Mouse (Mus musculus): ENCODE results near the gene Zbtb20. TPM values are rescaled to one million over a fixed set of nuclear protein-coding genes. Genes with fewer than 3 reads are reported as not detected.

Zbtb20 gene
- polyA plus RNA-seq, 2 experiments = 0.40 to 2.2 TPM

DNA sequence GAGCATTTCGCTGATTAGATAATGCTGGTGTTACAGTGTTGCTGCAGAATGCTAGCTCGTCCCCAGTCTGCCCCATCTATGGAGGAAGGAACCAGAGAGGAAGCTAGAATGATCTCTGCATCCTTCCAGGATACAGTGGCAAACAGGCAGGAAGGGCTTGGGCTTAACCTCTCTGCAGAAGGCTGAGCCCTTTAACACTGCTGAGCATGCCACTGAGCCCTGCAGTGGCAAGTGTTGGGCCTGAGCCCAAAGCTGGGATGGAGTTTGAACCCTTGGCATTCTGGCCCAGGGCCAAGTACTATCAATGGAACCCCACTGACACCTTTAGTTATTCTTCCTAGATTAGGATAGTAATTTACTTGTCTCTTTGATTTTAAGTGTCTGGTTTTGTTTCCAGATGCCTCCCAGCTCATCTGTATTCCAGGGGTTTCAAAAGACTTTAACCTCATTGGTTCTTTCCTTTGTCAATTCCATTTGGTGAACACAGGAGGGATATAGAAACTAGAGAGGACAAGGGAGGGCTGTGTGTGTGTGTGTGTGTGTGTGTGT lies 532.0 kb downstream of the Zbtb20 start:
- Histone ChIP-seq H3K4me3 (ENCODE audit: insufficient read depth in 1 of 2, low read depth in 2 of 2, low read length in 2 of 2) (no peak overlapping the region), H3K9me3 (ENCODE audit: control insufficient read depth, low read length) (no peaks in the 10 kb centered on the region), H3K27ac (no peak overlapping the region), H3K9ac (replicated peaks) (no peak overlapping the region), H3K36me3 (replicated peaks; ENCODE audit: control insufficient read depth, insufficient read depth, low read depth) (no peaks in the 10 kb centered on the region), H3K4me2 (ENCODE audit: low read depth) (no peak overlapping the region), H3K27me3 (ENCODE audit: control insufficient read depth, insufficient read depth, low read length) (no peaks in the 10 kb centered on the region), H3K4me1 (replicated peaks; ENCODE audit: control insufficient read depth in 2 of 2, insufficient read depth in 2 of 2, low read length in 1 of 2) (no peaks in the 10 kb centered on the region)
- DNase-seq (ENCODE audit: low read depth in 3 of 3, low spot score in 3 of 3) = no peak
- 24% methylated on average over 2 of the region's 2 CpGs for WGBS (ENCODE audit: insufficient replicate concordance)
- TF ChIP-seq CTCF (IDR thresholded peaks at IDR 0.05; ENCODE audit: low read depth) (no peak), EP300 (IDR thresholded peaks at IDR 0.05; ENCODE audit: low read depth) (no peak)
- no peak for ATAC-seq (ENCODE audit: insufficient read depth)

DNA sequence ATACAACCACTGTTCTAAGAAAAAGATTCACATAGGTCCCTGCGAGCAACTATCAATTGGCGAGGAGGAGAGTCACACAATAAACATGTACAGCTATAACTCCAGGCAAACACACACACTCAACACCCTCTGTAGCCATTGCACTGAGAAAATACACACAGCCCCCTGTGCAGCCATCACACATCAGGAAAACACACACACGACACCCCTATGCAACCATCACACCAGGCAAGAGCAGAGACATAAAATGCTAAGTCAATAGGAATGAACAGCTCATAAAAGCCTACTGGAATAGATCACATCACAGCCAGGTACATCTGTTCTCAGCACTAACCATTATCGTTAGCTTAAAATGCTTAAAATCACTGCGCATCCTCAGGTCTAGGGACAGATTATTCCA lies 532.9 kb downstream of the Zbtb20 start:
- TF ChIP-seq CTCF (IDR thresholded peaks at IDR 0.05; ENCODE audit: low read depth) = no peak
- TF ChIP-seq EP300 (IDR thresholded peaks at IDR 0.05; ENCODE audit: low read depth) = no peak
- Histone ChIP-seq H3K27me3 (ENCODE audit: control insufficient read depth, insufficient read depth, low read length) (no peaks in the 10 kb centered on the region), H3K36me3 (replicated peaks; ENCODE audit: control insufficient read depth, insufficient read depth, low read depth) (no peaks in the 10 kb centered on the region), H3K4me2 (ENCODE audit: low read depth) (no peak overlapping the region), H3K27ac (no peak overlapping the region), H3K4me3 (ENCODE audit: insufficient read depth in 1 of 2, low read depth in 2 of 2, low read length in 2 of 2) (no peak overlapping the region), H3K4me1 (replicated peaks; ENCODE audit: control insufficient read depth in 2 of 2, insufficient read depth in 2 of 2, low read length in 1 of 2) (no peaks in the 10 kb centered on the region), H3K9me3 (ENCODE audit: control insufficient read depth, low read length) (no peaks in the 10 kb centered on the region), H3K9ac (replicated peaks) (no peak overlapping the region)
- WGBS (ENCODE audit: insufficient replicate concordance) = 66% methylated on average over 5 of the region's 5 CpGs
- ATAC-seq (ENCODE audit: insufficient read depth) (no peak), DNase-seq (ENCODE audit: low read depth in 3 of 3, low spot score in 3 of 3) (no peak)

DNA sequence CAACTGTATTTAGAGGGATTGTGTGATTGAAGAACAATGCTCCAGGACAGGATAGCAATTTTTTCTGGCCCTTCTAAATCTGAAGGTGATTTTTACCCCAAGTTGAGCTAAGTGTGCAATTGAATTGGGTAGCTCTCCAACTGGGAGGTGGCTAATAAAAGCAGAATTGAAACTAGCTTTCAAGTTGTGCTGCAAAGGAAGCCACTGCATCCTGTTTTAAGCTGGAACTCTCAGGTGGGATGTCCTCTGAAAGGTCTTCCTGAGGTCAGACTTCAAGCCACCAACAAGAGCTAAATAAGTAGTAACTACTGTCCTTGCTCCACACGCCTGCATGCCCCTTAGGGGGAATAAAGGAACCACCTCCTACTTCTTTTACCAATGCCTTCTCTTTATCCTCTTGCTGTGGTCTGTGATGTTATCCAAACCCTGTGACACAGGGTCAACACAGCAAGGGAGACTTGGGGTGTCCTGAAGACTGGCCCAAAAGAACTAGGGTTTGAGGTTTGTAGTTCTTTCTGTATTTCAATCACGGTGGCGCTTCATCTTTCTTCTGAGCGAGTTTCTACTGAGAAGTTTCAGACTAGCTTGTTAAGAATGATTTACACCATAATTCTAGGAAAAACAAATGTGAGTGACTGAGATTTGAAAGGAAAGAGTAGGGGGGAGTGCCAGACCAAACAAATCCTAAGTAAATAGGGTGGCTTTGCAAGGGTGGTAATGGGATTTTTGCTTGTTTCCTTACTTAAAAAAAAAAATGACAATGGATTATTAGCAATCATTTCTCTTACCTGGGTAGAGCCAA lies 533.6 kb downstream of the Zbtb20 start:
- no peak for TF ChIP-seq EP300 (IDR thresholded peaks at IDR 0.05; ENCODE audit: low read depth)
- no peak for TF ChIP-seq CTCF (IDR thresholded peaks at IDR 0.05; ENCODE audit: low read depth)
- ATAC-seq (ENCODE audit: insufficient read depth) = no peak
- no peaks in the 10 kb centered on the region for H3K36me3 ChIP-seq (replicated peaks; ENCODE audit: control insufficient read depth, insufficient read depth, low read depth)

DNA sequence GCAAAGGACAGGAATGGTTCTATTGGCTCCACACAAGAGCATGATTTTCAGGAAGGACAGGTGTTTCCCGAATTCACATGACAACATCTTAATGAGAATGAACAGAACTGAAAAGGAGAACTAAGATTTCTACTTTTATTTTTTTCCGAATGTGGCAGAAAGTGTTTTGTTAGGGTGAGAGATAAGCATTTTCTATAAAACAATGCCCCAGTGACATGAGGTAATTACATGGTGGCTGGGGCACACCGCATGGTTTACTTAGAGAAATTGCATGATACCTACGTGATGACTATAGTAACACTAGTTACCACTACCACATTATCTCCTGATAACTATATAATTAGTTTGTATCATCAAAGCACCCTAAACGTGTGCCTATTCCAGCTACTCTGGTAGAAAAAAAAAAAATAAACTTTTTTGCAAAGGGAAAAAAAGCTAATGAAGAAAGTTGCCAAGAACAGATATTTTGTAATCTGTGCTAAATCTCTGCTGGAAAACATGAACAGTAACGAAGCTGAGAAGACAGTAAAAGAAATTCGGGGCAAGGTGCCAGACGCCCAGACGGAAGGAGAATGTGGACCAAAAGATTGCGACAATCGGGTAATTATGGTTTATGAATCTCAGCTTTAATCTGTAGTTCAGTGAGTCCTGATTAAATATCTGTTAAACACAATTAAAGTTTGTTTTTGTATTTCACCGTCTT lies 534.4 kb downstream of the Zbtb20 start:
- no peak overlapping the region for H3K4me3 ChIP-seq (ENCODE audit: insufficient read depth in 1 of 2, low read depth in 2 of 2, low read length in 2 of 2)
- TF ChIP-seq EP300 (IDR thresholded peaks at IDR 0.05; ENCODE audit: low read depth) = no peak
- TF ChIP-seq CTCF (IDR thresholded peaks at IDR 0.05; ENCODE audit: low read depth) = no peak
- H3K27me3 ChIP-seq (ENCODE audit: control insufficient read depth, insufficient read depth, low read length) = no peaks in the 10 kb centered on the region
- no peak overlapping the region for H3K4me2 ChIP-seq (ENCODE audit: low read depth)
- ATAC-seq (ENCODE audit: insufficient read depth) (no peak), DNase-seq (ENCODE audit: low read depth in 3 of 3, low spot score in 3 of 3) (no peak)
- H3K9me3 ChIP-seq (ENCODE audit: control insufficient read depth, low read length) = no peaks in the 10 kb centered on the region
- no peaks in the 10 kb centered on the region for H3K4me1 ChIP-seq (replicated peaks; ENCODE audit: control insufficient read depth in 2 of 2, insufficient read depth in 2 of 2, low read length in 1 of 2)
- WGBS (ENCODE audit: insufficient replicate concordance) = 69% methylated on average over 12 of the region's 12 CpGs
- no peak overlapping the region for H3K27ac ChIP-seq
- no peak overlapping the region for H3K9ac ChIP-seq (replicated peaks)
- H3K36me3 ChIP-seq (replicated peaks; ENCODE audit: control insufficient read depth, insufficient read depth, low read depth) = no peaks in the 10 kb centered on the region

More for the DNA sequence above, 533.6 kb downstream of the Zbtb20 start:
- Histone ChIP-seq H3K27me3 (ENCODE audit: control insufficient read depth, insufficient read depth, low read length) (no peaks in the 10 kb centered on the region), H3K4me2 (ENCODE audit: low read depth) (no peak overlapping the region), H3K9ac (replicated peaks) (no peak overlapping the region), H3K27ac (no peak overlapping the region), H3K9me3 (ENCODE audit: control insufficient read depth, low read length) (no peaks in the 10 kb centered on the region), H3K4me1 (replicated peaks; ENCODE audit: control insufficient read depth in 2 of 2, insufficient read depth in 2 of 2, low read length in 1 of 2) (no peaks in the 10 kb centered on the region), H3K4me3 (ENCODE audit: insufficient read depth in 1 of 2, low read depth in 2 of 2, low read length in 2 of 2) (no peak overlapping the region)
- DNase-seq (ENCODE audit: low read depth in 3 of 3, low spot score in 3 of 3) = no peak
- 52% methylated on average over 4 of the region's 4 CpGs for WGBS (ENCODE audit: insufficient replicate concordance)

DNA sequence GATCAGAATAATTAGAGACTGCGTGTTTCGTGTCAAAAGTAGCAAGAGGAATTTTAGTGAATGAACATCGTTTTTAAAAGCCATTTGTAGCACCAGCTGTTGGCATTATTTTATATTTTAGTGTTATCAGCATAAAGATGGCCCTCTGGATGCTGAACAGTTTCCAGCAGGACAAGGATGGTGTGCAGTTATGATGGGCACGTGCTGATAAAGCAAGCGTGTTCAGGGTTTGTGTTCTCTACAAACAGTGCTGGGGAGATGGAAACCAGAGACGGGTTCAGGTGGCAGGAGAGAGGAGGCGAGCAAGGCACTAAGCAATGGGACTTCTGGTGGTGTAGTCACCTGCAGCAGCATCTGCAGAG lies 534.9 kb downstream of the Zbtb20 start:
- DNase-seq (ENCODE audit: low read depth in 3 of 3, low spot score in 3 of 3) = no peak
- H3K4me2 ChIP-seq (ENCODE audit: low read depth) = no peak overlapping the region
- H3K9ac ChIP-seq (replicated peaks) = no peak overlapping the region
- no peaks in the 10 kb centered on the region for H3K9me3 ChIP-seq (ENCODE audit: control insufficient read depth, low read length)
- H3K4me3 ChIP-seq (ENCODE audit: insufficient read depth in 1 of 2, low read depth in 2 of 2, low read length in 2 of 2) = no peak overlapping the region
- ATAC-seq (ENCODE audit: insufficient read depth) = no peak
- no peaks in the 10 kb centered on the region for H3K4me1 ChIP-seq (replicated peaks; ENCODE audit: control insufficient read depth in 2 of 2, insufficient read depth in 2 of 2, low read length in 1 of 2)
- WGBS (ENCODE audit: insufficient replicate concordance) = 68% methylated on average over 7 of the region's 7 CpGs
- H3K27me3 ChIP-seq (ENCODE audit: control insufficient read depth, insufficient read depth, low read length) = no peaks in the 10 kb centered on the region
- TF ChIP-seq EP300 (IDR thresholded peaks at IDR 0.05; ENCODE audit: low read depth) = no peak
- no peak for TF ChIP-seq CTCF (IDR thresholded peaks at IDR 0.05; ENCODE audit: low read depth)
- no peak overlapping the region for H3K27ac ChIP-seq
- H3K36me3 ChIP-seq (replicated peaks; ENCODE audit: control insufficient read depth, insufficient read depth, low read depth) = no peaks in the 10 kb centered on the region

Data from liver, embryonic 14.5 days (tissue).